Mouse (Mus musculus): Measurements from ENCODE around the gene Efs. TPM values are rescaled to one million over a fixed set of nuclear protein-coding genes. Genes with fewer than 3 reads are reported as not detected.

Gene Efs
- polyA plus RNA-seq, 1 experiment from 2014 or later = 27.7 TPM

DNA sequence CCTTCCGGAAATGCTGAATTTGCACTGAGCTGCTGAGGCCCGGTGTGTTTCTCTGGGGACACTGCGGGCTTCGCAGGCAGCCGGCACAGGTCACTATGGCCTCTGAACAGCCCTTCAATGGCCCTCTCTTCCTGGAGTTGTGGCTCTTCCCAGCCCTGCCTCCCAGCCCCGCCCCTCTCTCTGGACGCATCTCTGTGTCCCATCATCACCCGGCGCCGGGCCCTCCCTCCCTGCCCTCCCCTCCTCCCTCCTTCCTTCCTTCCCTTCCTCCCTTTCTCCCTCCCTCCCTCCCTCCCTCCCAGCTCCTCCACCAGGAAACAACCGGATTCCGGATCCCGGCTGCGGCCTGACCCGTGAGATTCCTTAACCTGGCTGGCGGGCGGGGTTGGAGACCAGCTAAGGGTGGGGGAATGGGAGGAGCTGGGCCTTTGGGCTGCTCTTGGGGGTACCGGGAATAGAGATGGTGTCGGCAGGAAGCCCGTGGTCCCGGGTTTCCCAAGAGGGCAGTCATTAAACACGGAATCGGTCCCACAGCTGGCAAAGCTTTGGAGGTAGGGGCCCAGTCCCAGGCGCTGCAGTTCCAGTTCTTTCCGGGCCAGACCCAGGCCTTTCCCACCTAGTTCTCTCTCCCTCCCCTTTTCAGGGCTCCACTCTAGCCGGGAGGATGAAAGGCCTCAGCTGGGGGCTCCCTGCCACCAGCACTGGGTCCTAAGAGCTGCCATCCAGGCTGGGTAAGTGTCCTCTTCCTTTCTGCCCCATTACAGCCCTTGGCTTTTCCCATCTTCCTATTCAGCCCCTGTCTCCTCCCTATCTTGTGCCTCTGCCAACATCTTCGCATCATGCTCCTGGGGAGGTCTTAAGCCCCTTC lies 42.5 kb downstream of the Efs start, which contains the start of the genes Bcl2l2 and Gm20521:
TSS of gene Bcl2l2 (plus strand) at position 224 of the 868 bp plus-strand sequence.
TSS of gene Gm20521 (plus strand) at position 288 of the 868 bp plus-strand sequence.
- Histone ChIP-seq H3K4me2 (peak within 1 kb of the TSS; percentile 82), H3K27me3 (replicated peaks) (no peaks in the 10 kb centered on the region), H3K36me3 (0 out of 2 replicates have a peak, but pooled peaks cover 3% of the 10 kb centered on the region), H3K27ac (peak within 1 kb of the TSS; percentile 88), H3K9ac (peak within 1 kb of the TSS; percentile 66), H3K4me3 (replicated peaks) (peak within 1 kb of the TSS; percentile 53), H3K4me1 (peaks cover 15% of the 10 kb centered on the region), H3K9me3 (no peaks in the 10 kb centered on the region)
- peak; percentile 88 for ATAC-seq (ENCODE audit: insufficient read depth, low FRiP score, low read depth)
- under 1% methylated on average over 27 of the region's 27 CpGs for WGBS

DNA sequence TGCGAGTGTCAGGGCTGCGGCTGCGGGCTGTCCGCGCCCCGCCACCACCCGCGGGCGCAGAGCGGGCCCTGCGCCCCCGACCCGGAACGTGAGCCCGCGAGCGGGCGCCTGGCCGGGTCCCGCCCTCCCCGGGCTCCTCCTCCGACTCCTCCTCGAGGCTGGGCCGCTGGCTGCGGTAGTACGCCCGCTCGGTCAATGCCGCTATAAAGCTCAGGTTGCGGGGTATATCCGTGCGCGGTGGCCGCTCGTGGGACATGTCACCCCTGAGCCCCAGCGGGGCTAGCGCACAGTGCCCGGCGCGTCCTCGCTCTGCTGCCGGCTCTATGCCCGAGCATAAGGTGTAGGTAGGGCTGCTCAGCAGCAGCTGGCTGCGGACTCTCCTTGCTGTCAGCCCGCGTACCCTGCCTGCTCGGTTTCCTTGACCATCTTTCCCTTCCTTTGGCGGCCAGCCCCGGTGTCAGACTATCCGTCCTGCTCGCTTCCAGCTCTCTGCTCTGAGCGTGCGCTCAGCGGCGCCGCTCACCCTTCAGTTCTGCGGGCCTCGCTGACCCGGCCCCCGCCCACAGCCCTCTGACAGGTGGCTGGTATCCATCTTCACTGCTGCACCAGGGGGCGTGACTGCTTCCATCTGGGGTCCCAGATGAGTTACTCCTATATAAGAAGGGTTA lies 48.7 kb downstream of the Efs start, which contains the start of gene Ppp1r3e:
TSS of gene Ppp1r3e (minus strand) at position 503 of the 668 bp plus-strand sequence.
- peak; percentile 80 for ATAC-seq (ENCODE audit: insufficient read depth, low FRiP score, low read depth)
- Histone ChIP-seq H3K9me3 (no peaks in the 10 kb centered on the region), H3K27me3 (replicated peaks) (no peaks in the 10 kb centered on the region), H3K27ac (peak within 1 kb of the TSS; percentile 85), H3K36me3 (no peaks in the 10 kb centered on the region), H3K4me1 (no peaks in the 10 kb centered on the region), H3K4me2 (peak within 1 kb of the TSS; percentile 89), H3K9ac (peak within 1 kb of the TSS; percentile 71), H3K4me3 (replicated peaks) (peak within 1 kb of the TSS; percentile 83)
- WGBS = under 1% methylated on average over 60 of the region's 61 CpGs

DNA sequence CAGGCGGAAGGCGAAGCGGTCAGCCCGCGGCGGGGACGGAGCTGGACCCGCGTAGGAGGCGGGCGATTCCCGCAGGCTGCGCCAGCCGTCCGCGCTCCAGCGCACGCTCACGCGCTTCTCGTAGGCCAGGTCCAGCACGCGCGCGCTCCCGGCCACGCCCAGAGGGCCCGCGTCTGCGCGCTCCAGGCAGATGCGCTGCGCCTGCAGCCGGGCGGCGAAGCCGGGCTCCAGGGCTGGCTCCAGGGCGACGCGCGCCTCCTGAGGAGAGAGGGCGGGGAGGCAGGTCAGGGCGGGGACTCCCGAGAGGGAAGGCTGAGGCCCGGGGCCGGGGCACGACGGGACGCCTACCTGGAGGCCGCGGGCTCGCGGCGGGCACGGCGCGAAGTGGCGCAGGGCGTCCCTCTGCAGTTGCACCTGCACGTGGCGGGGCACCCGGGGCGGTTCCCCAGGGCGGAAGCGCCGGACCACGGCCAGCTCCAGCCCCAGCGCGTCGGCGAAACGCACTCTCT lies 49.3 kb downstream of the Efs start:
- H3K27ac ChIP-seq = peak overlapping the region; percentile 85
- peak overlapping the region; percentile 71 for H3K9ac ChIP-seq
- no peaks in the 10 kb centered on the region for H3K4me1 ChIP-seq
- H3K4me2 ChIP-seq = peak overlapping the region; percentile 89
- no peaks in the 10 kb centered on the region for H3K36me3 ChIP-seq
- peak overlapping the region; percentile 83 for H3K4me3 ChIP-seq (replicated peaks)
- peak; percentile 91 for ATAC-seq (ENCODE audit: insufficient read depth, low FRiP score, low read depth)
- no peaks in the 10 kb centered on the region for H3K9me3 ChIP-seq
- WGBS = under 1% methylated on average over 70 of the region's 72 CpGs
- H3K27me3 ChIP-seq (replicated peaks) = no peaks in the 10 kb centered on the region

DNA sequence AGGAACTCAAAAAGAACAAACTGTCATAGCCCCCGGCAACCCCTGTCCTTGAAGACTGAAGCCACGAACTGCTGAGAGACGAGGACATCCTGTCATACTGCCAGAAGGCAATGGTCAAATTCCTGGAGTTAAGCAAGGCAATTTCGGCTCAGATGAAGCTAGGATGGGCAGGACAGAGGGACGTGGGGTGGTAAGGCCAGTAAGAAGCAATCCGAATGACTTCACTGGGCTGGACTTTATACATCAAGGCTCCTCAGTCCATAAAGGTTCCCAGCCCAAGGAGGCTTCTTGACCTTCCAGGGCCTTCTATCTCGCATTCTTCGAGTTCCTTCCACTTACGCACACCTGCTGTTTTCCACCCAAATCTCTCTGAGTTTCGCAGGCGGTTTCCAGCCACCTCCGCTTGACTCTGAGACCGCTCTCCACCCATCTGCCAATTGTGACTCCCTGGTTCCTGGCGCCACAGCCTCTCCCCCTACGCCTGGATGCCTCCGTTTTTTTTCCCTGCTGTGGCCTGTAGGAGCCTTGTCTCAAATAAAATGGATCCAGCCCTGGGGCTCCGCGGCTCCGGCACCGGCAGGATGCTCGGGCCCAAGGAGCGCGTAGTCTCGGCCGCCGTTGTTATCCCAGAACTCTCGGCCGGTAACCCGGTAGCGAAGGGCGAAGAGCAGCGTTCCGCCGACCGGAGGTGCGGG lies 49.9 kb downstream of the Efs start:
- Histone ChIP-seq H3K4me3 (replicated peaks) (peak overlapping the region; percentile 83), H3K4me2 (peak overlapping the region; percentile 89), H3K9me3 (no peaks in the 10 kb centered on the region), H3K36me3 (no peaks in the 10 kb centered on the region), H3K9ac (peak overlapping the region; percentile 71), H3K4me1 (no peaks in the 10 kb centered on the region), H3K27me3 (replicated peaks) (no peaks in the 10 kb centered on the region), H3K27ac (peak overlapping the region; percentile 85)
- ATAC-seq (ENCODE audit: insufficient read depth, low FRiP score, low read depth) = peak; percentile 33
- 5% methylated on average over 36 of the region's 36 CpGs for WGBS

DNA sequence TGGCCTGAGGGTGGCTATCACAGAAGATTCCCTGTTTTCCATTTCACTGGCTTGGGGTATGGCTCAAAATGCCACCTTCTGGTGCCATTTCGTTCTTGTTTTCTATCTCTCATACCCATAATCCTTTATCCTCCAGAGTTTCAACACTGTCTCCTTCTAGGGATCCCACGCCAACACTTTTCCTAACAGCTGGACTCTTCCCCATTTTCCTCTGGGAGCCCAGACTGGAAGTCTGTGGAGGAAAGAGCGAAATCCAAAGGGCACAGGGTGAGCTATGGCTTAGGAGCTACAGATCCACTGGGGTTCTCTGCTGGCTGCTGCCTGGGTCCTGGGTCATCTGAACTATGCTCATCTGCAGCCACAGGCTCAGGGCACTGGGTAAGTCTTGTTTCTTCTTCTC lies 51.8 kb downstream of the Efs start:
- ATAC-seq (ENCODE audit: insufficient read depth, low FRiP score, low read depth) = no peak
- Histone ChIP-seq H3K4me1 (no peaks in the 10 kb centered on the region), H3K27ac (no peak overlapping the region), H3K36me3 (no peaks in the 10 kb centered on the region), H3K9ac (no peak overlapping the region), H3K9me3 (no peaks in the 10 kb centered on the region), H3K4me2 (no peak overlapping the region), H3K27me3 (replicated peaks) (no peaks in the 10 kb centered on the region), H3K4me3 (replicated peaks) (no peak overlapping the region)
- WGBS = 94% methylated on average over 3 of the region's 3 CpGs

DNA sequence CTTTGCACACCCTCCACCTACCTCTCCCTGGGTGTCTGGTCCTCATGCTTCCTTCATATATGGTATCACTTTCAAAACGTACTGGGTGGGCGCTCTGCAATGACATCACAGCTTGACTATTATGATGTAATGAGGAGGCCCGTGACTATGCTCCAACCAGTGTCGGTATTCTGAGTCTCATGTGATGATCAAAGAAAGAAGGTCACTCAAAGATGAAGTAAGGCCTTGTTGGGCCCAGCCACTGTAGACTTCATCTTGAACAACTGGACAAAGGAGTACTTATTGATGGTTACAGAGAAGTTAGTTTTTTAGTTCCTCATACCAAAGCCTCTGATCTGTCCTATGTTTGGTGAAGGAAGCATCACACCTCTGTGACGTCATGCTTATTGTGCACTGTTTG lies 55.1 kb downstream of the Efs start, which contains the start of gene Homez:
TSS of gene Homez (minus strand) at position 101 of the 400 bp plus-strand sequence.
- Histone ChIP-seq H3K36me3 (no peaks in the 10 kb centered on the region), H3K9me3 (no peaks in the 10 kb centered on the region), H3K9ac (no peak within 1 kb of the TSS), H3K27ac (no peak within 1 kb of the TSS), H3K4me2 (no peak within 1 kb of the TSS), H3K27me3 (replicated peaks) (no peaks in the 10 kb centered on the region), H3K4me1 (no peaks in the 10 kb centered on the region), H3K4me3 (replicated peaks) (no peak within 1 kb of the TSS)
- ATAC-seq (ENCODE audit: insufficient read depth, low FRiP score, low read depth) = no peak
- 89% methylated on average over 5 of the region's 5 CpGs for WGBS

DNA sequence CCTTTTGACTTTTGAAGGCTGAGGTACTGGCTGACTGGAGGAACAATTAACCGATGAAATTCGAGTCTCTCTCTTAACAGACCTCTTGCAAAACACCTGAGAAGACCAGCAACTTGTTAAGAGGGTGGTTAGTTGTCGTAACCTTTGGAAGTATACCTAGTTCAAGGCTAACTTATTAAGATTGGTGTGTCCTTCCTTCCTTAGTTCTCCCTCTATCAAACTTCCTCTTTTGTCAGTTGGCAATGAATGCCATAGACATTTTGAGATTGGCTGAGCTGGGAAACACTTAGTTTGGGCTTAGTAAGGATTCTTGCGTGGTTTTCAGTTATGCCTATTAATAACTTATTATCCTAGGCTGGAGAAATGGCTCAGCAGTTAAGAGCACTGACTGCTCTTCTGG lies 57.9 kb downstream of the Efs start:
- ATAC-seq (ENCODE audit: insufficient read depth, low FRiP score, low read depth) = no peak

DNA sequence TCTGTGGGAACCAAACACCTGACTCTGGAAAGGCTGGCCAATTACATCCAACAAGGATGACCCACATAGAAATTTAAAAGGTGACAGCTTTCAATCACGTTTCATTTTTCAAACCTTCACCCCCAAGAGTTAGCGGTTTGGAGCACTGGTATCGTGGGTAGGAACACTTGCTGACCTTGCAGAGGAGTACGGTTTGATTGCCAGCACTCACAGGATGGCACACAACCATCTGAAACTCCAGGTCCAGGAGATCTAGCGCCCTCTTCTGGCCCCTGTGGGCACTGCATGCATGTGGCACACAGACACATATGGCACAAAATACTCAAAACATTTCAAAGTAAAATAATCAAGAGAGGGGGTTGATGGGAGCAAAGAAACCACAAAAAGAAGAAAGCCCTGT lies 59.0 kb downstream of the Efs start:
- no peak overlapping the region for H3K4me2 ChIP-seq
- no peaks in the 10 kb centered on the region for H3K36me3 ChIP-seq
- no peak for ATAC-seq (ENCODE audit: insufficient read depth, low FRiP score, low read depth)
- 56% methylated on average over 5 of the region's 5 CpGs for WGBS
- H3K9ac ChIP-seq = no peak overlapping the region
- H3K27me3 ChIP-seq (replicated peaks) = no peaks in the 10 kb centered on the region
- no peak overlapping the region for H3K4me3 ChIP-seq (replicated peaks)
- no peaks in the 10 kb centered on the region for H3K4me1 ChIP-seq
- no peaks in the 10 kb centered on the region for H3K9me3 ChIP-seq
- H3K27ac ChIP-seq = no peak overlapping the region

More for the DNA sequence above, 57.9 kb downstream of the Efs start:
- H3K27ac ChIP-seq = no peak overlapping the region
- 86% methylated on average over 4 of the region's 4 CpGs for WGBS
- no peak overlapping the region for H3K4me3 ChIP-seq (replicated peaks)
- H3K4me2 ChIP-seq = no peak overlapping the region
- no peaks in the 10 kb centered on the region for H3K36me3 ChIP-seq
- no peaks in the 10 kb centered on the region for H3K27me3 ChIP-seq (replicated peaks)
- H3K9ac ChIP-seq = no peak overlapping the region
- no peaks in the 10 kb centered on the region for H3K9me3 ChIP-seq
- H3K4me1 ChIP-seq = no peaks in the 10 kb centered on the region

MicroRNAs within 50 kb of the gene (microRNA counts, 519-probe panel; counts per million panel counts)
- microRNA mmu-miR-208a (1,773 counts per million, percentile 15 among the panel's probes with 10 or more counts), microRNA mmu-miR-208b (1,673 counts per million, percentile 10 among the panel's probes with 10 or more counts)

Small RNA genes lying within 50 kb of the gene (microRNA-seq; reads per million reads assigned to microRNA genes)
- gene Mir208a (2.5 reads per million, percentile 7 among the genes with 10 or more reads in this experiment), gene Mir208b (77.3 reads per million, percentile 46 among the genes with 10 or more reads in this experiment)

Other genes with a start within 250 kb of the Efs start
- 79.3 and 84.8 TPM in 2 replicates for gene 1700123O20Rik, start 239.9 kb downstream of the Efs start, polyA plus RNA-seq (2015; fragmentation: Nextera tagmentation; extraction: Ambion mirVana)
- 111 and 116 TPM in 2 replicates for gene Acin1, start 239.2 kb downstream of the Efs start, polyA plus RNA-seq (2015; fragmentation: Nextera tagmentation; extraction: Ambion mirVana)
- gene Gm29776, start 227.3 kb downstream of the Efs start, polyA plus RNA-seq (2015; fragmentation: Nextera tagmentation; extraction: Ambion mirVana) = 0.05 and 0.15 TPM in 2 replicates
- gene Cebpe, start 214.0 kb downstream of the Efs start, polyA plus RNA-seq (2015; fragmentation: Nextera tagmentation; extraction: Ambion mirVana) = 1.3 and 1.5 TPM in 2 replicates
- 8.1 and 12.8 TPM in 2 replicates for gene Slc7a8, start 144.2 kb downstream of the Efs start, polyA plus RNA-seq (2015; fragmentation: Nextera tagmentation; extraction: Ambion mirVana)
- 0.18 TPM in 1 of 2 replicates, not detected in the other for gene Rnf212b, start 112.0 kb downstream of the Efs start, polyA plus RNA-seq (2015; fragmentation: Nextera tagmentation; extraction: Ambion mirVana)
- 8.4 and 10.6 TPM in 2 replicates for gene Homez, start 55.2 kb downstream of the Efs start, polyA plus RNA-seq (2015; fragmentation: Nextera tagmentation; extraction: Ambion mirVana)
- gene Ppp1r3e, start 48.6 kb downstream of the Efs start, polyA plus RNA-seq (2015; fragmentation: Nextera tagmentation; extraction: Ambion mirVana) = 2.4 and 2.7 TPM in 2 replicates
- gene Bcl2l2, start 42.7 kb downstream of the Efs start, polyA plus RNA-seq (2015; fragmentation: Nextera tagmentation; extraction: Ambion mirVana) = 4.2 and 4.3 TPM in 2 replicates
- 0.19 and 0.53 TPM in 2 replicates for gene Gm20521, start 42.7 kb downstream of the Efs start, polyA plus RNA-seq (2015; fragmentation: Nextera tagmentation; extraction: Ambion mirVana)
- gene Pabpn1, start 33.6 kb downstream of the Efs start, polyA plus RNA-seq (2015; fragmentation: Nextera tagmentation; extraction: Ambion mirVana) = 111 and 113 TPM in 2 replicates
- gene Slc22a17, start 13.0 kb downstream of the Efs start, polyA plus RNA-seq (2015; fragmentation: Nextera tagmentation; extraction: Ambion mirVana) = 45.5 and 48.6 TPM in 2 replicates
- 0.13 TPM in 1 of 2 replicates, not detected in the other for gene Il25, start 6.6 kb upstream of the Efs start, polyA plus RNA-seq (2015; fragmentation: Nextera tagmentation; extraction: Ambion mirVana)
- 3.6 and 4.6 TPM in 2 replicates for gene Cmtm5, start 10.1 kb upstream of the Efs start, polyA plus RNA-seq (2015; fragmentation: Nextera tagmentation; extraction: Ambion mirVana)
- gene Myh6, start 40.8 kb upstream of the Efs start, polyA plus RNA-seq (2015; fragmentation: Nextera tagmentation; extraction: Ambion mirVana) = 2.3 and 2.4 TPM in 2 replicates
- gene Gm17428, start 50.8 kb upstream of the Efs start, polyA plus RNA-seq (2015; fragmentation: Nextera tagmentation; extraction: Ambion mirVana) = not detected in 2 replicates
- gene Myh7, start 68.5 kb upstream of the Efs start, polyA plus RNA-seq (2015; fragmentation: Nextera tagmentation; extraction: Ambion mirVana) = 5.3 and 7.5 TPM in 2 replicates
- 81.2 and 88.0 TPM in 2 replicates for gene Ngdn, start 89.3 kb upstream of the Efs start, polyA plus RNA-seq (2015; fragmentation: Nextera tagmentation; extraction: Ambion mirVana)
- gene Zfhx2, start 166.2 kb upstream of the Efs start, polyA plus RNA-seq (2015; fragmentation: Nextera tagmentation; extraction: Ambion mirVana) = 4.4 and 5.1 TPM in 2 replicates
- 19.4 and 21.6 TPM in 2 replicates for gene Thtpa, start 168.7 kb upstream of the Efs start, polyA plus RNA-seq (2015; fragmentation: Nextera tagmentation; extraction: Ambion mirVana)
- 38.5 and 42.5 TPM in 2 replicates for gene Ap1g2, start 180.5 kb upstream of the Efs start, polyA plus RNA-seq (2015; fragmentation: Nextera tagmentation; extraction: Ambion mirVana)
- gene Jph4, start 190.8 kb upstream of the Efs start, polyA plus RNA-seq (2015; fragmentation: Nextera tagmentation; extraction: Ambion mirVana) = 1.6 and 2.1 TPM in 2 replicates

All from stomach, embryonic 15.5 days (tissue).